Mouse (Mus musculus) small intestine, adult 2 months (tissue): ENCODE data around the gene Foxp1.

Experiments
- CTCF ChIP-seq: fragments of 200-500 bp; IDR thresholded peaks from 2 replicates; pipeline ENCODE4 v1.5.1; 2012; ENCODE audit warnings: low read depth, mild to moderate bottlenecking, control low read depth, inconsistent platforms, low read length, moderate library complexity, mixed read lengths; ENCODE audit not compliant: insufficient replicate concordance, insufficient read length; ENCODE audit errors: extremely low read depth
- POLR2A ChIP-seq: fragments of 200-500 bp; IDR thresholded peaks from 2 replicates; pipeline ENCODE4 v1.6.1; 2012; ENCODE audit warnings: low read depth, mild to moderate bottlenecking, control low read depth, inconsistent platforms, low read length, moderate library complexity

- TF ChIP-seq CTCF (no peak), POLR2A (no peak)
These were observed 202.8 kb downstream of the Foxp1 start for GRCm38 (mm10) chr6:99319415-99320405.
